Mouse (Mus musculus) central nervous system, embryonic 18 days (tissue): ENCODE data around the gene Gzmg. TPM values are rescaled to one million over a fixed set of nuclear protein-coding genes. Genes with fewer than 3 reads are reported as not detected.

Experiments used
- polyA plus RNA-seq: library from polyadenylated mRNA; depleted of rRNA; stranded (reverse); fragments of >200 nt; gene quantifications from 2 replicates; pipeline ENCODE4 v1.2.3, GENCODE M21; 2012; rRNA removed

Gzmg gene
- not detected in 2 replicates for polyA plus RNA-seq

GRCm38 (mm10) chr14:56159479-56159878 lies at the start of gene Gzmg:
Gene Gzmg (minus strand): TSS chr14:56159579.

GRCm38 (mm10) chr14:56174499-56174898 lies 15.1 kb upstream of the Gzmg start, which contains the start of gene Gzmn:
Gene Gzmn (minus strand): TSS chr14:56174599.

GRCm38 (mm10) chr14:56132508-56132907 lies 26.9 kb downstream of the Gzmg start, which contains the start of gene Gzmd:
Gene Gzmd (minus strand): TSS chr14:56132608.

GRCm38 (mm10) chr14:56120525-56120924 lies 38.9 kb downstream of the Gzmg start, which contains the start of gene Gzme:
Gene Gzme (minus strand): TSS chr14:56120625.

Other genes with a start within 250 kb of the Gzmg start
- gene Cma1, start 214.9 kb downstream of the Gzmg start, polyA plus RNA-seq: 1.0 and 3.2 TPM in 2 replicates
- gene Cma2, start 208.6 kb downstream of the Gzmg start, polyA plus RNA-seq: not detected in 2 replicates
- not detected in 2 replicates for gene Mcpt1, start 141.6 kb downstream of the Gzmg start, polyA plus RNA-seq
- gene Mcpt9, start 129.1 kb downstream of the Gzmg start, polyA plus RNA-seq: not detected in 2 replicates
- gene Mcpt2, start 117.5 kb downstream of the Gzmg start, polyA plus RNA-seq: not detected in 2 replicates
- 0.23 and 0.70 TPM in 2 replicates for gene Mcpt4, start 97.3 kb downstream of the Gzmg start, polyA plus RNA-seq
- not detected in 2 replicates for gene Mcpt8, start 74.3 kb downstream of the Gzmg start, polyA plus RNA-seq
- 0.13 and 0.25 TPM in 2 replicates for gene Ctsg, start 57.0 kb downstream of the Gzmg start, polyA plus RNA-seq
- not detected in 2 replicates for gene Gzme, start 39.0 kb downstream of the Gzmg start, polyA plus RNA-seq
- gene Gzmd, start 27.0 kb downstream of the Gzmg start, polyA plus RNA-seq: not detected in 2 replicates
- gene Gzmn, start 15.0 kb upstream of the Gzmg start, polyA plus RNA-seq: not detected in 2 replicates
- gene Gzmf, start 51.8 kb upstream of the Gzmg start, polyA plus RNA-seq: not detected in 2 replicates
- not detected in 2 replicates for gene Gzmc, start 75.1 kb upstream of the Gzmg start, polyA plus RNA-seq
- 0.05 TPM in 1 of 2 replicates, not detected in the other for gene Gzmb, start 102.7 kb upstream of the Gzmg start, polyA plus RNA-seq
- gene Atp12a, start 205.5 kb upstream of the Gzmg start, polyA plus RNA-seq: 0.23 and 0.25 TPM in 2 replicates
- 0.49 and 0.56 TPM in 2 replicates for gene Rnf17, start 243.0 kb upstream of the Gzmg start, polyA plus RNA-seq